Mouse (Mus musculus) spleen, adult 2 months (tissue): Measurements from ENCODE around the gene Capn15.

ENCODE experiments used
- CTCF ChIP-seq: fragments of 200-500 bp; IDR thresholded peaks from 2 replicates; pipeline ENCODE4 v1.5.1; 2011; ENCODE audit warnings: mild to moderate bottlenecking, inconsistent platforms; ENCODE audit not compliant: insufficient read depth, insufficient read length, insufficient replicate concordance; ENCODE audit errors: extremely low read depth
- POLR2A ChIP-seq: fragments of 200-500 bp; IDR thresholded peaks from 2 replicates; pipeline ENCODE4 v1.6.1; 2011; ENCODE audit warnings: low read depth, low read length, inconsistent platforms

DNA sequence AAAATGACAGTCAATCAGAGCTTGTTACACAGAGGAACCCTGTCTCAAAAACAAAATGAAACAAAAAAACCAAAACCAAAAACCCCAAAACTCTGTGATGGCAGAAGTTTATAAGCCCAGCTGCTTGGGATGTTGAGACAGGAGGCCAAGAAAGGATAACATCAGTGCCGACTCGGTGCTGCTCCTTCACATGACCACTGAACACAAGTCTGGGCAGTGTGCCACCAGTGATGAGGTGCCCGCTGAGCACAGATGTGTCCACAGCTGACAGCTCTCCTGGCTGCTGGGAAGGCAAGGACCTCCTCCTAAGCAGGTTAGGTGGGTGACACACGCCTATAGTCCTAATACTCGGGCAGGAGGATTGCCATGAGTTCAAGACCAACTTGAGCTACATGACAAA lies 63.5 kb downstream of the Capn15 start:
- no peak for TF ChIP-seq POLR2A
- TF ChIP-seq CTCF = no peak
